Comparison of ENCODE assay signal across 36 mouse cellular contexts in genomic region chr4:41084819-41085218, GRCm38 (mm10). TPM values are rescaled to one million over a fixed set of nuclear protein-coding genes. Genes with fewer than 3 reads are reported as not detected.
"Had no signal": no experiment of that assay in that cellular context is flagged by ENCODE, and none has a peak within 500 bp of the region (broad histone marks: within the 10 kb centered on the region; RNA-seq: fewer than 3 reads in every experiment).

No protein-coding gene starts in this region.

- DNase-seq: cerebellum, adult 8-10 months; cerebellum, adult 9-10 months; cerebellum, adult 9-11 months; cerebellum, postnatal 10 days; cerebellum, postnatal 14 days; cerebellum, postnatal 25 days; cerebellum, postnatal 36 days; embryo, embryonic 11 days; forebrain, postnatal 0 days; gastrocnemius, adult 2 months; gastrocnemius, postnatal 10 days; gastrocnemius, postnatal 14 days; gastrocnemius, postnatal 25 days; gastrocnemius, postnatal 36 days; heart, adult 11 months; heart, adult 18-20 months; heart, adult 2 months had no signal

- H3K4me3 ChIP-seq: embryonic facial prominence, embryonic 10.5 days; embryonic facial prominence, embryonic 12.5 days; embryonic facial prominence, embryonic 13.5 days; embryonic facial prominence, embryonic 15.5 days; erythroblast, embryonic 14.5 days; forebrain, embryonic 10.5 days; forebrain, embryonic 12.5 days; forebrain, embryonic 13.5 days; forebrain, embryonic 15.5 days; gastrocnemius, adult 2 months; heart, adult 2 months had no signal

- H3K4me2 ChIP-seq: embryonic facial prominence, embryonic 12.5 days; embryonic facial prominence, embryonic 13.5 days; embryonic facial prominence, embryonic 15.5 days; forebrain, embryonic 12.5 days; forebrain, embryonic 13.5 days; forebrain, embryonic 15.5 days had no signal

- H3K9me3 ChIP-seq: embryonic facial prominence, embryonic 10.5 days; embryonic facial prominence, embryonic 12.5 days; embryonic facial prominence, embryonic 13.5 days; embryonic facial prominence, embryonic 15.5 days; forebrain, embryonic 10.5 days; forebrain, embryonic 12.5 days; forebrain, embryonic 13.5 days; forebrain, embryonic 15.5 days had no signal

- ATAC-seq: forebrain, embryonic 13.5 days; forebrain, embryonic 14.5 days; forebrain, embryonic 15.5 days; forebrain, embryonic 16.5 days; forebrain, postnatal 0 days had no signal

- H3K27me3 ChIP-seq: embryonic facial prominence, embryonic 12.5 days; embryonic facial prominence, embryonic 13.5 days; embryonic facial prominence, embryonic 15.5 days; forebrain, embryonic 12.5 days; forebrain, embryonic 13.5 days; forebrain, embryonic 15.5 days had no signal

- H3K27ac ChIP-seq: embryonic facial prominence, embryonic 10.5 days; embryonic facial prominence, embryonic 12.5 days; embryonic facial prominence, embryonic 13.5 days; forebrain, embryonic 10.5 days; forebrain, embryonic 12.5 days; forebrain, embryonic 13.5 days; forebrain, embryonic 15.5 days; gastrocnemius, adult 2 months; heart, adult 2 months had no signal

- H3K9ac ChIP-seq: embryonic facial prominence, embryonic 12.5 days; embryonic facial prominence, embryonic 13.5 days; embryonic facial prominence, embryonic 15.5 days; forebrain, embryonic 12.5 days; forebrain, embryonic 13.5 days; forebrain, embryonic 15.5 days; forebrain, postnatal 0 days had no signal

- H3K4me1 ChIP-seq: embryonic facial prominence, embryonic 12.5 days; embryonic facial prominence, embryonic 13.5 days; forebrain, embryonic 12.5 days; forebrain, embryonic 13.5 days; forebrain, embryonic 15.5 days had no signal

- H3K36me3 ChIP-seq: embryonic facial prominence, embryonic 10.5 days; embryonic facial prominence, embryonic 12.5 days; embryonic facial prominence, embryonic 13.5 days; embryonic facial prominence, embryonic 15.5 days; forebrain, embryonic 10.5 days; forebrain, embryonic 12.5 days; forebrain, embryonic 15.5 days had no signal

RNA-seq across cellular contexts. Expression of gene Aqp3, which starts 13.2 kb away (rescaled TPM):
- total RNA-seq: common myeloid progenitor, adult 5-6 weeks; forebrain, postnatal 0 days; gastrocnemius, adult 18-20 months; gastrocnemius, adult 2 months; gastrocnemius, adult 8-10 months; gastrocnemius, postnatal 10 days; gastrocnemius, postnatal 14 days; gastrocnemius, postnatal 25 days; gastrocnemius, postnatal 36 days; granulocyte monocyte progenitor cell, adult 5-6 weeks; heart, adult 2 months; heart, adult 8-10 months had no signal
- polyA plus RNA-seq: cortical plate, adult 2 months; forebrain, embryonic 13.5 days; forebrain, embryonic 14.5 days had no signal

RNA-seq across cellular contexts. Expression of gene Aqp7, which starts 36.9 kb away (rescaled TPM):
- total RNA-seq: common myeloid progenitor, adult 5-6 weeks; forebrain, postnatal 0 days; granulocyte monocyte progenitor cell, adult 5-6 weeks had no signal
- polyA plus RNA-seq: cortical plate, adult 2 months; embryonic facial prominence, embryonic 10.5 days; embryonic facial prominence, embryonic 11.5 days; embryonic facial prominence, embryonic 12.5 days; erythroblast, embryonic 14.5 days; forebrain, embryonic 11.5 days; forebrain, embryonic 12.5 days; forebrain, embryonic 13.5 days; forebrain, embryonic 14.5 days; forebrain, embryonic 15.5 days; forebrain, embryonic 16.5 days; forebrain, postnatal 0 days had no signal
